Mouse (Mus musculus) kidney, embryonic 15.5 days (tissue): ENCODE results near the gene Mars2. TPM values are rescaled to one million over a fixed set of nuclear protein-coding genes. Genes with fewer than 3 reads are reported as not detected.

Experiments
- ATAC-seq: fragments of 200-750 bp; cut with Nextera tagmentation; replicated peaks from 2 replicates; pipeline ENCODE4 v1.8.0; 2017; ENCODE audit warnings: moderate TSS enrichment; ENCODE audit not compliant: low FRiP score
- H3K27ac ChIP-seq: fragments of 300-500 bp; sonication (generic); 2 replicates; pipeline ENCODE4 v1.5.1; 2015; ENCODE audit warnings: mild to moderate bottlenecking, inconsistent platforms
- H3K27me3 ChIP-seq: fragments of 300-500 bp; sonication (generic); 2 replicates; pipeline ENCODE4 v1.6.1; 2015; ENCODE audit warnings: inconsistent platforms
- H3K36me3 ChIP-seq: fragments of 300-500 bp; sonication (generic); 2 replicates; pipeline ENCODE4 v1.6.1; 2015; ENCODE audit warnings: inconsistent platforms
- H3K4me1 ChIP-seq: fragments of 300-500 bp; sonication (generic); 2 replicates; pipeline ENCODE4 v1.6.1; 2015; ENCODE audit warnings: inconsistent platforms
- H3K4me2 ChIP-seq: fragments of 300-500 bp; sonication (generic); 2 replicates; pipeline ENCODE4 v1.6.1; 2015; ENCODE audit warnings: moderate library complexity, mild to moderate bottlenecking, inconsistent platforms
- H3K4me3 ChIP-seq: fragments of 300-500 bp; sonication (generic); replicated peaks from 2 replicates; pipeline ENCODE4 v1.5.1; 2015; ENCODE audit warnings: mild to moderate bottlenecking, inconsistent platforms
- H3K9ac ChIP-seq: fragments of 300-500 bp; sonication (generic); 2 replicates; pipeline ENCODE4 v1.6.1; 2015; ENCODE audit warnings: mild to moderate bottlenecking, inconsistent platforms
- H3K9me3 ChIP-seq: fragments of 300-500 bp; sonication (generic); replicated peaks from 2 replicates; pipeline ENCODE4 v1.6.1; 2016; ENCODE audit warnings: inconsistent platforms
- WGBS: fragments of 180-500 bp; shearing (Covaris S2); methylation state at CpG from one replicate; pipeline ENCODE4 v1.1.7; 2015; ENCODE audit warnings: mixed read lengths; 5-methylcytosine and 5-hydroxymethylcytosine counted together
- polyA plus RNA-seq: library from polyadenylated mRNA; unstranded; fragments of >200 nt; fragmentation: Nextera tagmentation; extraction: Ambion mirVana; gene quantifications from 2 replicates; pipeline ENCODE4 v1.2.1, GENCODE M21; 2015

Mars2 gene
- polyA plus RNA-seq, 1 experiment from 2014 or later, result 2.4 TPM

DNA sequence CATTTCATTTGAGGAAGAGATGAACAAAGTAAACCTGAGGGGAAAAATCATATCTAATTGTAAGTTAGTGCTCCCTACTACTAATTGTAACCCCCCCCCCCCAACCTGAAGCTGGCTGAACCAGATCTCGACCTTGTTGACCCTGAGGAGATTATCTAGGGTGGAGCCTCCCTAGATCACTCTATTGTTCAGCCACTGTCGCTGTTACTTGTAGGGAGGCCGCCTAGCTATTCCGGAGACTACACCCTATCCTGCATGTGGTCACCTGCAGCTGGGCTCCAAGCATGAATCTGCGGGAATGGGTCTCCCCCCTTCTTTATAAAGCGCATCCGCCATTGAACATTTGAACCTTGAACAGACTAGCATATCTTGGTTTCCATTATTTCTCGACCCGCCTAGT is 42.1 kb downstream of the Mars2 start:
- H3K36me3 ChIP-seq, result no peaks in the 10 kb centered on the region
- WGBS, result 81% methylated on average over 9 of the region's 9 CpGs
- H3K27me3 ChIP-seq, result no peaks in the 10 kb centered on the region
- H3K4me2 ChIP-seq, result no peak overlapping the region
- no peak overlapping the region for H3K9ac ChIP-seq
- H3K4me1 ChIP-seq, result no peaks in the 10 kb centered on the region
- no peak overlapping the region for H3K4me3 ChIP-seq
- no peak for ATAC-seq
- no peaks in the 10 kb centered on the region for H3K9me3 ChIP-seq
- no peak overlapping the region for H3K27ac ChIP-seq

Other genes with a start within 250 kb of the Mars2 start
- 301 and 326 TPM in 2 replicates for gene Sf3b1, start 209.7 kb upstream of the Mars2 start, polyA plus RNA-seq
- gene Coq10b, start 184.4 kb upstream of the Mars2 start, polyA plus RNA-seq, result 14.7 and 16.4 TPM in 2 replicates
- 501 and 586 TPM in 2 replicates for gene Hspe1, start 149.0 kb upstream of the Mars2 start, polyA plus RNA-seq
- 484 and 494 TPM in 2 replicates for gene Hspd1, start 148.9 kb upstream of the Mars2 start, polyA plus RNA-seq
- 143 and 146 TPM in 2 replicates for gene Mob4, start 105.9 kb upstream of the Mars2 start, polyA plus RNA-seq
- 7.6 and 8.4 TPM in 2 replicates for gene Rftn2, start 10.4 kb upstream of the Mars2 start, polyA plus RNA-seq
- gene Boll, start 126.3 kb downstream of the Mars2 start, polyA plus RNA-seq, result 0.30 TPM in 1 of 2 replicates, not detected in the other
- 4.8 and 5.5 TPM in 2 replicates for gene Plcl1, start 168.7 kb downstream of the Mars2 start, polyA plus RNA-seq